Mouse (Mus musculus): ENCODE data around the gene Cldnd2. TPM values are rescaled to one million over a fixed set of nuclear protein-coding genes. Genes with fewer than 3 reads are reported as not detected.

Cldnd2 gene
- total RNA-seq, 1 experiment = not detected

DNA sequence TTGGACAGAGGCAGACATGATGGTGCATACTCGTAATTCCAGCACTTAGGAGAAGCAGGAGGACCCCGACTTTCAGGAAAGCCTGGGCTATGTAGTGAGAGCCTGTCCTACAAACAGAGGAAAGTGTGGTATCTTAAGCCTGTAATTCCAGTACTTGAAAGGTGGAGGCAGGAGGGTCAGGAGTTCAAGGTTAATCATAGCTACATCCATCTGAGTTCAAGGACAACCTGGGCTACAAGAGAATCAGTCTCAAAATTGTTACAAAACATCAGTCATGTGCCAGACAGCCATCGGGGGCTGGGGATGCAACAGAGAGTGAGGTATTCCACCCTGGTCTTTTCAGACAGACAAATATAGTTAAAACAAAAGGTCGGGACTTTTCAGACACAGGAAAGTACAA is 7.7 kb upstream of the Cldnd2 start:
- in situ Hi-C loops (cut with MboI; ENCODE audit: low sequenced_read_pairs in 2 of 2, unreplicated experiment in 2 of 2) = no loop called here
- TF ChIP-seq MAFK (IDR thresholded peaks at IDR 0.05; ENCODE audit: insufficient read depth, low read depth, low read length) (no peak), HCFC1 (IDR thresholded peaks at IDR 0.05; ENCODE audit: borderline replicate concordance, insufficient read depth, low read length) (no peak), ZNF384 (IDR thresholded peaks at IDR 0.05; ENCODE audit: low read depth, low read length) (no peak), ZC3H11A (IDR thresholded peaks at IDR 0.05; ENCODE audit: borderline replicate concordance, low read depth, low read length) (no peak), CHD2 (IDR thresholded peaks at IDR 0.05; ENCODE audit: low read depth, low read length) (no peak)

DNA sequence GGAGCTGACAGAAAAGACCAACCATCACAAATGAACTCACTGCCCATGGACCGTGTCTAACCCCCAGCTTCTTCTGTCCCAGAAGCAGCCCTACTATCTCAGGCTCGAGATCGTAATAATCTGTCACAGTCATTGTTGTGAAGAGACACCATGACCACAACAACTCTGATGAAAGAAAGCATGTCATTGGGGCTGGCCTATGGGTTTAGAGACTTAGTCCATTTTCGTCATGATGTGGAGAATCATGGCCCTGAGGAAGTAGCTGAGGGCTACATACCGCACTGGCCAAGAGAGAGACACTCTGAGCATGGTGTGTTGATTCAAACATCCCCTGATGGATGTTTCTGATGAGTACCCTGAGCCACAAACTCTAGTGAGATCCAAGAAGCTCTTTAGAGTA is 5.9 kb upstream of the Cldnd2 start:
- Histone ChIP-seq H3K27ac (ENCODE audit: insufficient read depth, low read depth, low read length, poor library complexity, severe bottlenecking) (no peak overlapping the region), H3K4me3 (ENCODE audit: insufficient read depth in 1 of 2, low read depth in 1 of 2, low read length in 2 of 2, poor library complexity in 1 of 2, severe bottlenecking in 1 of 2) (no peak overlapping the region), H3K9me3 (ENCODE audit: control insufficient read depth, insufficient read depth, low read depth, low read length) (no peaks in the 10 kb centered on the region), H3K9ac (ENCODE audit: insufficient read depth, low read depth, low read length, poor library complexity, severe bottlenecking) (no peak overlapping the region), H3K4me1 (ENCODE audit: control insufficient read depth in 2 of 2, insufficient read depth in 2 of 2, low read length in 2 of 2, poor library complexity in 1 of 2) (peaks cover 4 to 10% of the 10 kb centered on the region in 2 experiments; a peak in 3 of 4 replicates), H3K36me3 (ENCODE audit: control insufficient read depth, insufficient read depth, low read length, poor library complexity, severe bottlenecking) (no peaks in the 10 kb centered on the region)
- no peak for DNase-seq (ENCODE audit: low read depth, low spot score)
- in situ Hi-C loops (cut with MboI; ENCODE audit: low sequenced_read_pairs in 2 of 2, unreplicated experiment in 2 of 2) = no loop called here
- TF ChIP-seq CHD2 (IDR thresholded peaks at IDR 0.05; ENCODE audit: low read depth, low read length) = no peak

More for the DNA sequence above, 7.7 kb upstream of the Cldnd2 start:
- Histone ChIP-seq H3K9ac (ENCODE audit: insufficient read depth, low read depth, low read length, poor library complexity, severe bottlenecking) (no peak overlapping the region), H3K4me1 (ENCODE audit: control insufficient read depth in 2 of 2, insufficient read depth in 2 of 2, low read length in 2 of 2, poor library complexity in 1 of 2) (peaks cover 4 to 12% of the 10 kb centered on the region in 2 experiments; a peak in 3 of 4 replicates), H3K27ac (ENCODE audit: insufficient read depth, low read depth, low read length, poor library complexity, severe bottlenecking) (no peak overlapping the region), H3K9me3 (ENCODE audit: control insufficient read depth, insufficient read depth, low read depth, low read length) (no peaks in the 10 kb centered on the region), H3K36me3 (ENCODE audit: control insufficient read depth, insufficient read depth, low read length, poor library complexity, severe bottlenecking) (no peaks in the 10 kb centered on the region), H3K4me3 (ENCODE audit: insufficient read depth in 1 of 2, low read depth in 1 of 2, low read length in 2 of 2, poor library complexity in 1 of 2, severe bottlenecking in 1 of 2) (no peak overlapping the region)
- DNase-seq (ENCODE audit: low read depth, low spot score) = no peak

DNA sequence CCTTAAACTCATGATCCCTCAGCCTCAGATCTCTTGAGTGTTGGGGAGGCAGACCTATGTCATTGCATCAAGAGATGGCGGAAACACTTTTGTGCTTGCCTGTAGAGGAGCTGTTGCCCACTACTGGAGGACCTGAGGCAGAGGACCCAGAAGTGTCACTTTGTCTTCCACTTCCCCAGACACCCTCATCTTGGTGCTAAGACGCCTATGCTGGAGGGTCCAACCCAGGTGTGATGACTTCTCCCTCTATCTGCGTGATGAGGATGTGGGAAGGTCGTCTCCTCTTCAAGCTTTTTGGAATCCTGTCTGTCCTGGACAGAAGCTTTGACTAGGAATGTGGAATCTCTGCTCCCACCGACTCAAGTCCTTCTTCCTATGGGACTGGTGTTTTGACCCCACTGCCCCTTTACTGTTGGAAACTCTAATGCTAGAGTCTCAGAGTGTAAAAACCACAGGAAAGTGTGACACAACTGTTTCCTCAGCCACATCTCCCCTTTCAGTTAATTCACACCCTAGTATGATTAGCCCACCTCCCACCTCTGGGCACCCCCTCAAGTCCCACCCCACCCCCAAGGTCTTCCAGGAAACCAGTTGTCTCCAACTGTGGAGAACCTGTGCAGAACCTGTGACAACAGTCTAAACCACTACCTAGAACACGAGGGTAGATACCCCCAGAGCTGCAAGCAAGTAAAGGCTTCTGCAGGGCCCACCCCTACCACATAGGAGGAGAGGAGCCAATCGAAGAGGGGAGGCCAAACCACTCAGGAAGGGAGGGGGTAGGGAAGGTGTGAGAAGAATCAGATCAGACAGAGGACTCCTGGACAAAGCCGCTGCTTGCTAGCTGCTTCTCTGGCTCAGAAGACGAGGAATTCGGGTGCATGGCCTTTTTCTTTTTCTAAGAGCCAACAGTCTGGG is 4.0 kb upstream of the Cldnd2 start, which contains the start of gene Nkg7:
Nkg7 (plus strand) TSS at position 733 of the 915 bp plus-strand sequence.
- Histone ChIP-seq H3K36me3 (ENCODE audit: control insufficient read depth, insufficient read depth, low read length, poor library complexity, severe bottlenecking) (no peaks in the 10 kb centered on the region), H3K9me3 (ENCODE audit: control insufficient read depth, insufficient read depth, low read depth, low read length) (no peaks in the 10 kb centered on the region), H3K27ac (ENCODE audit: insufficient read depth, low read depth, low read length, poor library complexity, severe bottlenecking) (no peak within 1 kb of the TSS), H3K9ac (ENCODE audit: insufficient read depth, low read depth, low read length, poor library complexity, severe bottlenecking) (no peak within 1 kb of the TSS), H3K4me3 (ENCODE audit: insufficient read depth in 1 of 2, low read depth in 1 of 2, low read length in 2 of 2, poor library complexity in 1 of 2, severe bottlenecking in 1 of 2) (no peak within 1 kb of the TSS), H3K4me1 (ENCODE audit: control insufficient read depth in 2 of 2, insufficient read depth in 2 of 2, low read length in 2 of 2, poor library complexity in 1 of 2) (peaks cover 4 to 7% of the 10 kb centered on the region in 2 experiments; a peak in 3 of 4 replicates)
- in situ Hi-C loops (cut with MboI; ENCODE audit: low sequenced_read_pairs in 2 of 2, unreplicated experiment in 2 of 2) = no loop called here
- TF ChIP-seq MAFK (IDR thresholded peaks at IDR 0.05; ENCODE audit: insufficient read depth, low read depth, low read length) = no peak
- TF ChIP-seq HCFC1 (IDR thresholded peaks at IDR 0.05; ENCODE audit: borderline replicate concordance, insufficient read depth, low read length) = no peak
- TF ChIP-seq CHD2 (IDR thresholded peaks at IDR 0.05; ENCODE audit: low read depth, low read length) = no peak
- no peak for TF ChIP-seq ZC3H11A (IDR thresholded peaks at IDR 0.05; ENCODE audit: borderline replicate concordance, low read depth, low read length)
- DNase-seq (ENCODE audit: low read depth, low spot score) = no peak

DNA sequence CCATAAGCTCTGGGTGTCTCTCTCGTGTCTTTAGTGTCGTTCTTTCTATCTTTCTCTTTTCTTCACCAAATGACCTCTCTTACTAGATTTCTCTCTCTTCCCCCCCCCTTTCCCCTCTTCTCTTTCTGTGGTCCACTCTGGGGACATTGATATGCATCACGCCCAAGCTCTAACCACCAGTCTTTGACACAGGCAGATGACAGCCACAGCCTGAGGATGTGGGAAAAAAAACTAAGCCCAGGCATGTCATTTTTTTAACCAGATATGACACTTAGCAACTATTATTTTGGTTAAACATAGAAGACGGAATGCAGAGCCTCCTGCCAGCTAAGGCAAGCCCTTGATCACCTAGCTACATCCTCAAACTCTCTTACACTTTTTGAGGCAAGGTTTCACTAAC is 2.0 kb upstream of the Cldnd2 start:
- Histone ChIP-seq H3K4me1 (ENCODE audit: control insufficient read depth in 2 of 2, insufficient read depth in 2 of 2, low read length in 2 of 2, poor library complexity in 1 of 2) (peaks cover 0 to 6% of the 10 kb centered on the region in 2 experiments), H3K9ac (ENCODE audit: insufficient read depth, low read depth, low read length, poor library complexity, severe bottlenecking) (no peak overlapping the region), H3K4me3 (ENCODE audit: insufficient read depth in 1 of 2, low read depth in 1 of 2, low read length in 2 of 2, poor library complexity in 1 of 2, severe bottlenecking in 1 of 2) (no peak overlapping the region), H3K36me3 (ENCODE audit: control insufficient read depth, insufficient read depth, low read length, poor library complexity, severe bottlenecking) (no peaks in the 10 kb centered on the region), H3K9me3 (ENCODE audit: control insufficient read depth, insufficient read depth, low read depth, low read length) (no peaks in the 10 kb centered on the region), H3K27ac (ENCODE audit: insufficient read depth, low read depth, low read length, poor library complexity, severe bottlenecking) (no peak overlapping the region)
- TF ChIP-seq CHD2 (IDR thresholded peaks at IDR 0.05; ENCODE audit: low read depth, low read length) (no peak), MAFK (IDR thresholded peaks at IDR 0.05; ENCODE audit: insufficient read depth, low read depth, low read length) (no peak), ZNF384 (IDR thresholded peaks at IDR 0.05; ENCODE audit: low read depth, low read length) (no peak), HCFC1 (IDR thresholded peaks at IDR 0.05; ENCODE audit: borderline replicate concordance, insufficient read depth, low read length) (no peak), ZC3H11A (IDR thresholded peaks at IDR 0.05; ENCODE audit: borderline replicate concordance, low read depth, low read length) (no peak)
- DNase-seq (ENCODE audit: low read depth, low spot score) = no peak
- in situ Hi-C loops (cut with MboI; ENCODE audit: low sequenced_read_pairs in 2 of 2, unreplicated experiment in 2 of 2) = no loop called here
